Mouse (Mus musculus): ENCODE results near the gene Hand2. TPM values are rescaled to one million over a fixed set of nuclear protein-coding genes. Genes with fewer than 3 reads are reported as not detected.

Gene Hand2
- polyA plus RNA-seq, 1 experiment from 2014 or later = 0.84 TPM

Other genes with a start within 250 kb of the Hand2 start
- gene Scrg1, start 134.9 kb downstream of the Hand2 start, polyA plus RNA-seq (2015; fragmentation: Nextera tagmentation; extraction: Ambion mirVana) = 0.97 and 1.8 TPM in 2 replicates
- 37.0 and 40.3 TPM in 2 replicates for gene Sap30, start 166.9 kb downstream of the Hand2 start, polyA plus RNA-seq (2015; fragmentation: Nextera tagmentation; extraction: Ambion mirVana)
- gene Hmgb2, start 190.9 kb downstream of the Hand2 start, polyA plus RNA-seq (2015; fragmentation: Nextera tagmentation; extraction: Ambion mirVana) = 404 and 413 TPM in 2 replicates